Mouse (Mus musculus) lung, adult 2 months (tissue): ENCODE measurements around the gene Mb. TPM values are rescaled to one million over a fixed set of nuclear protein-coding genes. Genes with fewer than 3 reads are reported as not detected.

Source experiments
- DNase-seq: peaks from one replicate; pipeline ENCODE4 v3.0.0; 2022
- H3K4me1 ChIP-seq: fragments of 200-500 bp; 2 replicates; pipeline ENCODE4 v1.6.1; 2011; ENCODE audit warnings: low read length; ENCODE audit not compliant: control insufficient read depth, insufficient read depth
- H3K4me3 ChIP-seq: fragments of 200-500 bp; replicated peaks from 2 replicates; pipeline ENCODE3; 2011; ENCODE audit warnings: low read depth, mild to moderate bottlenecking, control low read depth, low read length; ENCODE audit errors: extremely low read depth
- CTCF ChIP-seq: fragments of 200-500 bp; IDR thresholded peaks from 2 replicates; pipeline ENCODE4 v1.5.1; 2011; ENCODE audit warnings: mild to moderate bottlenecking, low read length, control low read depth; ENCODE audit not compliant: insufficient read depth
- POLR2A ChIP-seq: fragments of 200-500 bp; IDR thresholded peaks from 2 replicates; pipeline ENCODE4 v1.6.1; 2011; ENCODE audit warnings: low read depth, mild to moderate bottlenecking, control low read depth, low read length, borderline replicate concordance; ENCODE audit errors: extremely low read depth
- WGBS: fragments of 180-500 bp; shearing (Covaris S2); methylation state at CpG from one replicate; pipeline ENCODE4 v1.1.7; 2018; 5-methylcytosine and 5-hydroxymethylcytosine counted together
- polyA plus RNA-seq: library from polyadenylated mRNA; depleted of rRNA; stranded (reverse); fragments of >200 nt; gene quantifications from 2 replicates; pipeline ENCODE4 v1.2.3, GENCODE M21; 2012; rRNA removed

Gene Mb
- polyA plus RNA-seq, 1 experiment = 320 TPM

- 32% methylated on average over 8 of the region's 8 CpGs for WGBS
- Histone ChIP-seq H3K4me1 (0 out of 2 replicates have a peak, but pooled peaks cover 2% of the 10 kb centered on the region), H3K4me3 (no peak overlapping the region)
- DNase-seq = no peak
- TF ChIP-seq POLR2A = no peak
- no peak for TF ChIP-seq CTCF
These were observed 77.1 kb downstream of the Mb start for GRCm38 (mm10) chr15:76973272-76973854.

GRCm38 (mm10) chr15:76972661-76973060 lies 77.8 kb downstream of the Mb start:
- 0 out of 2 replicates have a peak, but pooled peaks cover 2% of the 10 kb centered on the region for H3K4me1 ChIP-seq
- DNase-seq = no peak
- TF ChIP-seq CTCF = no peak
- TF ChIP-seq POLR2A = no peak
- 89% methylated on average over 4 of the region's 4 CpGs for WGBS
- H3K4me3 ChIP-seq = no peak overlapping the region

Other genes with a start within 250 kb of the Mb start
- gene Zfp251, start 179.2 kb downstream of the Mb start, polyA plus RNA-seq = 8.2 and 9.5 TPM in 2 replicates
- gene Zfp7, start 171.4 kb downstream of the Mb start, polyA plus RNA-seq = 5.9 and 8.1 TPM in 2 replicates
- gene Gm49527, start 171.3 kb downstream of the Mb start, polyA plus RNA-seq = 0.41 and 0.53 TPM in 2 replicates
- gene Zfp647, start 125.2 kb downstream of the Mb start, polyA plus RNA-seq = 4.6 and 5.6 TPM in 2 replicates
- gene 1110038F14Rik, start 102.2 kb downstream of the Mb start, polyA plus RNA-seq = 21.8 and 21.9 TPM in 2 replicates
- 5.3 and 7.5 TPM in 2 replicates for gene Apol6, start 5.9 kb downstream of the Mb start, polyA plus RNA-seq